Mouse (Mus musculus): ENCODE data around the gene Cnih3. TPM values are rescaled to one million over a fixed set of nuclear protein-coding genes. Genes with fewer than 3 reads are reported as not detected.

The Cnih3 gene
- total RNA-seq, 4 experiments from 2014 or later = 63.1 to 64.6 (median 64.1) TPM

Other genes starting within 250 kb of the Cnih3 start
- gene Nvl, start 208.4 kb upstream of the Cnih3 start, total RNA-seq (2022) = 10 to 100 TPM; 25.5 to 29.4 (median 27.0) TPM
- gene Cnih4, start 207.9 kb upstream of the Cnih3 start, total RNA-seq (2022) = 10 to 100 TPM; 27.7 to 37.0 (median 29.8) TPM
- 100 to 1,000 TPM in 1 of 4 experiments, 10 to 100 TPM in 3; 93.7 to 102 (median 95.1) TPM for gene Wdr26, start 140.6 kb upstream of the Cnih3 start, total RNA-seq (2022)
- under 1 TPM in 3 of 4 experiments, not detected in 1; 0.40 to 0.88 (median 0.53) TPM for gene Ccdc121, start 158.8 kb downstream of the Cnih3 start, total RNA-seq (2022)
- 1 to 10 TPM; 1.3 to 1.7 (median 1.3) TPM for gene Dnah14, start 223.9 kb downstream of the Cnih3 start, total RNA-seq (2022)

Measured in left cerebral cortex, adult 8-10 months (tissue).